Mouse (Mus musculus): Measurements from ENCODE around the gene Ammecr1.

GRCm38 (mm10) chrX:142882255-142882654 lies 84.3 kb downstream of the Ammecr1 start:
- TF ChIP-seq CTCF (conservative IDR thresholded peaks at IDR 0.05 in 1 of 2, IDR thresholded peaks at IDR 0.05 in 1 of 2; ENCODE audit: low read depth in 2 of 2, low read length in 2 of 2) (no peak), RAD21 (IDR thresholded peaks at IDR 0.05; ENCODE audit: low read depth, low read length) (no peak), POLR2AphosphoS2 (IDR thresholded peaks at IDR 0.05; ENCODE audit: low read depth, low read length) (no peak), E2F4 (IDR thresholded peaks at IDR 0.05; ENCODE audit: insufficient replicate concordance, low read depth, low read length) (no peak), EP300 (IDR thresholded peaks at IDR 0.05; ENCODE audit: low read length) (no peak), ZC3H11A (IDR thresholded peaks at IDR 0.05; ENCODE audit: low read depth, low read length) (no peak), TCF12 (IDR thresholded peaks at IDR 0.05; ENCODE audit: low read depth, low read length) (no peak)

Measured in CH12.LX (cell line).